8 mouse cellular contexts compared by ENCODE assay signal in the genomic region with DNA sequence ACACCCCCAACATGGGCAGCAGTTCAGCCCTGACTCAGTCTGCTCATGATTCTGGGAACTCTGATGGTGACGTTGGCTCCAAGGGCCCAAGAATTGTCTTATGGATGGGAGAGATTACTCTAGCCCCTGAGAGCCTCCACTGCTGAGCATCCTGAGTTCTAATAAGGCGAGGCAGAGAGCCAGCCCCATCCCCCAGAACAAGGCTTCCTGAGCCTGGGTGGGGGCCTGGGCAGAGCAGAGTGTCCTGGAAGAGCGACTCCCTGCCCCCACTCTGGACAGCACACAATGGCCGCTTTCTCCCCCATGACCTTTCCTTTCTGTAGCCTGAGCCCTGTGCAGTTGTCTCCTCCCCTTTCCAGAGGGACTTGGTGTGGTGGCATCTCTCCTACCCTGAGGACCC. TPM values are rescaled to one million over a fixed set of nuclear protein-coding genes. Genes with fewer than 3 reads are reported as not detected.
DNase-seq lines count a peak whose midpoint lies in the region; ATAC-seq lines count a peak whose summit lies in the region.

No protein-coding gene starts in this region.

- peak; percentile 30 for DNase-seq in kidney, adult 9 months
- DNase-seq in kidney, adult 18-20 months = no peak
- DNase-seq in kidney, postnatal 10 days = peak; percentile 64
- no peak for DNase-seq in spleen, postnatal 14 days (ENCODE audit: low spot score in 2 of 2)
- DNase-seq in urinary bladder, postnatal 14 days (ENCODE audit: low spot score) = no peak

- peak overlapping the region; percentile 42; the same call in 1 of the 2 replicates for H3K27ac ChIP-seq in forebrain, embryonic 12.5 days
- peak overlapping the region; percentile 44 for H3K27ac ChIP-seq in midbrain, embryonic 13.5 days

- H3K9ac ChIP-seq in forebrain, embryonic 12.5 days = 0 out of 2 replicates have a peak overlapping the region, but pooled peaks have one; percentile 17
- peak overlapping the region; percentile 36; the same call in 1 of the 2 replicates for H3K9ac ChIP-seq in midbrain, embryonic 13.5 days (replicated peaks)

- peaks cover 35% of the 10 kb centered on the region for H3K36me3 ChIP-seq in forebrain, embryonic 12.5 days (replicated peaks)
- peaks cover 32% of the 10 kb centered on the region for H3K36me3 ChIP-seq in midbrain, embryonic 13.5 days

- ATAC-seq in forebrain, embryonic 12.5 days (ENCODE audit: low FRiP score) = no peak
- ATAC-seq in midbrain, embryonic 13.5 days = no peak
- ATAC-seq in CD4-positive, CD25-positive, alpha-beta regulatory T cell, adult 4 months = no peak

- H3K4me3 ChIP-seq in forebrain, embryonic 12.5 days (replicated peaks) = no peak overlapping the region
- H3K4me3 ChIP-seq in midbrain, embryonic 13.5 days (replicated peaks) = no peak overlapping the region

- H3K9me3 ChIP-seq in forebrain, embryonic 12.5 days = no peaks in the 10 kb centered on the region
- no peaks in the 10 kb centered on the region for H3K9me3 ChIP-seq in midbrain, embryonic 13.5 days

- H3K4me1 ChIP-seq in forebrain, embryonic 12.5 days = peaks cover 57% of the 10 kb centered on the region
- peaks cover 65% of the 10 kb centered on the region for H3K4me1 ChIP-seq in midbrain, embryonic 13.5 days (replicated peaks)

- no peak overlapping the region for H3K4me2 ChIP-seq in forebrain, embryonic 12.5 days
- no peak overlapping the region for H3K4me2 ChIP-seq in midbrain, embryonic 13.5 days (replicated peaks)

- WGBS in forebrain, embryonic 12.5 days = 30% methylated on average over 4 of the region's 4 CpGs
- WGBS in midbrain, embryonic 13.5 days = 15% methylated on average over 4 of the region's 4 CpGs

- H3K27me3 ChIP-seq in forebrain, embryonic 12.5 days = no peaks in the 10 kb centered on the region
- H3K27me3 ChIP-seq in midbrain, embryonic 13.5 days = no peaks in the 10 kb centered on the region

RNA-seq across cellular contexts. Expression of a gene that starts 4.5 kb away (rescaled TPM):
- 14.6 and 14.8 TPM in 2 replicates for polyA plus RNA-seq in forebrain, embryonic 12.5 days (2016; fragmentation: Nextera tagmentation; extraction: Ambion mirVana)
- polyA plus RNA-seq in midbrain, embryonic 13.5 days (2015; fragmentation: Nextera tagmentation; extraction: Ambion mirVana) = 13.6 and 14.9 TPM in 2 replicates
- polyA plus RNA-seq in CD4-positive, CD25-positive, alpha-beta regulatory T cell, adult 4 months (2017; shearing (Covaris generic)) = 10 to 100 TPM in 1 of 2 experiments, 1 to 10 TPM in 1; 9.6 to 10.9 TPM

RNA-seq across cellular contexts. Expression of a gene that starts 8.4 kb away (rescaled TPM):
- polyA plus RNA-seq in forebrain, embryonic 12.5 days (2016; fragmentation: Nextera tagmentation; extraction: Ambion mirVana) = 23.0 and 25.1 TPM in 2 replicates
- polyA plus RNA-seq in midbrain, embryonic 13.5 days (2015; fragmentation: Nextera tagmentation; extraction: Ambion mirVana) = 20.8 and 27.6 TPM in 2 replicates
- 1 to 10 TPM; 1.3 to 1.4 TPM for polyA plus RNA-seq in CD4-positive, CD25-positive, alpha-beta regulatory T cell, adult 4 months (2017; shearing (Covaris generic))

RNA-seq across cellular contexts. Expression of a gene that starts 17.1 kb away (rescaled TPM):
- polyA plus RNA-seq in forebrain, embryonic 12.5 days (2016; fragmentation: Nextera tagmentation; extraction: Ambion mirVana) = 3.8 and 4.8 TPM in 2 replicates
- 2.4 and 2.6 TPM in 2 replicates for polyA plus RNA-seq in midbrain, embryonic 13.5 days (2015; fragmentation: Nextera tagmentation; extraction: Ambion mirVana)
- polyA plus RNA-seq in CD4-positive, CD25-positive, alpha-beta regulatory T cell, adult 4 months (2017; shearing (Covaris generic)) = 1 to 10 TPM; 2.0 to 3.7 TPM

RNA-seq across cellular contexts. Expression of a gene that starts 17.9 kb away (rescaled TPM):
- 30.7 and 31.7 TPM in 2 replicates for polyA plus RNA-seq in forebrain, embryonic 12.5 days (2016; fragmentation: Nextera tagmentation; extraction: Ambion mirVana)
- polyA plus RNA-seq in midbrain, embryonic 13.5 days (2015; fragmentation: Nextera tagmentation; extraction: Ambion mirVana) = 16.2 and 16.3 TPM in 2 replicates
- polyA plus RNA-seq in CD4-positive, CD25-positive, alpha-beta regulatory T cell, adult 4 months (2017; shearing (Covaris generic)) = 1 to 10 TPM; 5.9 to 8.5 TPM

RNA-seq across cellular contexts. Expression of a gene that starts 21.1 kb away (rescaled TPM):
- polyA plus RNA-seq in forebrain, embryonic 12.5 days (2016; fragmentation: Nextera tagmentation; extraction: Ambion mirVana) = 0.17 TPM in 1 of 2 replicates, not detected in the other
- polyA plus RNA-seq in midbrain, embryonic 13.5 days (2015; fragmentation: Nextera tagmentation; extraction: Ambion mirVana) = 0.12 and 0.14 TPM in 2 replicates
- polyA plus RNA-seq in CD4-positive, CD25-positive, alpha-beta regulatory T cell, adult 4 months (2017; shearing (Covaris generic)) = under 1 TPM; 0.48 to 0.58 TPM

Comparison
In these comparisons a context has a peak if more than half of its experiments do, and no peak if none do; other contexts are left out.
1. DNase-seq: peak in kidney, adult 9 months (single experiment) and kidney, postnatal 10 days (single experiment); none in kidney, adult 18-20 months (single experiment), spleen, postnatal 14 days (0 of 2) and urinary bladder, postnatal 14 days (single experiment).